Mouse (Mus musculus): Measurements from ENCODE around the gene 2210408I21Rik.

2210408I21Rik gene

GRCm38 (mm10) chr13:77514046-77514445 is 378.7 kb downstream of the 2210408I21Rik start:
- DNase-seq, result no peak

DNA sequence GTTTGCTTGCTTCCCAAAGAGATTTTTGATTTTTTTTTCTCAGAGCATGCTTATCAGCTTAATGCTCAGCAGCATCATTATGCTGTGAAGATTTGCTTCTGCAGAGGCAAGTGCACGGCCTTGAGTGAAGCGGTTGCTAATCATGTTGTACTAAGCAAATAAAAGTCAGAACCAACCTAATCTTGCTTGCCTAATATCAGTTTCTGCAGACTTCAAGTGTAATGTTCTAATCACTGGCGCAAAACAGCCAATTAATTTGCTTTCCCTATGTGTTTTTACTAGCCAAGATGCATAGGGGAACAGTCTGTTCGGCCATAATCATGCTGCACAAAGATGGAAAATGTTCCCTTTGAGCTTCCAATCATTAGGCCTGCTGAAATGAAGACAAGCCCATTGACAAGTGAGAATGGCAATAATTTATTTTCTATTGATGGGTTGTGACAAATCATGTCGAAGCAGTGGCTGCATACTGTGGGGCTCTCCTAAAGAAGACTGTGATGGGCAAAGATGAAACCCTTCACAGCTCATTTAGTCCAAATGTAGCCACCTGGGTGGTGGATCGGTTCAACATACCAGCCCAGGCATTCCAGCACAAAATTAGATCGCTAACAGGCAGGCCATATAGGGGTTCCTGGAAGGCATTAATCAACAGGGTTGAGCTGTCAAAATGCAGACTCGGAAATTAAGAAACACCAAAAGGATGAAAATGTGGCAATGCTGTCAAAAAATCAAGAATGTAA is 393.8 kb downstream of the 2210408I21Rik start:
- no peak for DNase-seq

GRCm38 (mm10) chr13:77529760-77530159 is 394.4 kb downstream of the 2210408I21Rik start:
- DNase-seq, result no peak

DNA sequence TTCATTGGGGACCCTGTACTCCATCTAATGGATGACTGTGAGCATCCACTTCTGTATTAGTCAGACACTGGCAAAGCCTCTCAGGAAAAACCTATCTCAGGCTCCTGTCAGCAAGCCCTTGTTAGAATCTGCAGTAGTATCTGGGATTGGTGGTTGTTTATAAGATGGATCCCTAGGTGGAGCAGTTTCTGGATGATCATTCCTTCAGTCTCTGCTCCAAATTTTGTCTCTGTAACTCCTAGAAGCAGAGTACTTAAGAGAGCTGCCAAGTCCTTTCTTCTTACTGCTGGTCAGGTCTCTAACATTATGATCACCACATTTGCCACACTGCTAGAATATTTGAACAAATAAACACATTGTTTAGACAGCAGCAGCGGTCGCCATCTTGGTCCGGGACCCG is 402.1 kb downstream of the 2210408I21Rik start:
- DNase-seq, result no peak

- no peak for DNase-seq
Measured at GRCm38 (mm10) chr13:77547486-77548385, 412.4 kb downstream of the 2210408I21Rik start.

DNA sequence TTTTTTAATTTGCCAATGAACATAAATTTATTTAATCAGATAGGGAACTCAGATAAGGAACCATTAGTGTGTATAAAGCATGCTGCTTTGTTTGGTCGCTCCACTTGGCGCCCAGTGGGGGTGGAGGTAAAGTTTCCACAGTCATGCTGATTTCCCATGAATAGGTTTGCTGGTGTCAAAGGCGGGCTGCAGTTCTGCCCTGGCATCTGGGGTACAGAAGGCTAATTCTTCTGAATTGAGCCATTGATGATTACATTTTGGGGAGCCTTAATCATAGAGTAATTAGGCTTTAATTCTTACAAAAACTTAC is 413.0 kb downstream of the 2210408I21Rik start:
- DNase-seq, result no peak

DNA sequence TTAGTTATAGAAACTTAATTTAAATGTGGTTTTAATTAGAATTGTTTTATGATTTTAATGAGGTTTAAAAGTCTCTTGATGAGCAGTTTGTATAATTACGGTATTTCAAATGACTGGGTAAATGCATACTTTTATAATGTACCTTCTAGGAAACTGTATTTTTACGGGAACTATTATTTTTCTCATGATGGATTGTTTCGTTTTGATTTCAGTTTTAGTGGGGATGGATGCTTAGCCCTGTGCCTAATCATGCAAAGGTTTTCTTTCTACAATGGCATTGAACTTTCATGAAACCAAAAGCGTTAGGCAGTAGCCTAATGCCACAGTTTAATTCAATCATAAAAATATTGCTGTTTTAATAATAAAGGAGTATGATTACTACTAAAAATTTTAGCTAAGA is 413.4 kb downstream of the 2210408I21Rik start:
- no peak for DNase-seq

DNA sequence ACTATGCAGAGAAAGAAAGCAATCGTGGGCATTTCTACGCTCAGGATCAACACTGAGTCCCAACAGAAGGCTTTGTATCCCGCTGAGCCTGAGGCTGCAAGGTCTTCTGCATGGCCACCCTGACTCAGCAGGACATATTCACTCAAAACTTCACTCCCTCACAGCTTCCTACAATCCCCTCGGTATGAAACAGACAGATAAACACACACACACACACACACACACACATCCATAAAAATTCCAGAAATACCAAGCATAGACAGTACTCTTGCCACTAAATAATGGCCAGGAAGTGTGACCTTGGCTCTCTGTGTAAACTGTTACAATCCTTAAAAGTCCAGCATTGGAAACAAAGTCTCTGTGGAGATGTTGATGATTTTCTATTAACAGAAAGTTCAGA is 458.7 kb downstream of the 2210408I21Rik start:
- no peak for DNase-seq

DNA sequence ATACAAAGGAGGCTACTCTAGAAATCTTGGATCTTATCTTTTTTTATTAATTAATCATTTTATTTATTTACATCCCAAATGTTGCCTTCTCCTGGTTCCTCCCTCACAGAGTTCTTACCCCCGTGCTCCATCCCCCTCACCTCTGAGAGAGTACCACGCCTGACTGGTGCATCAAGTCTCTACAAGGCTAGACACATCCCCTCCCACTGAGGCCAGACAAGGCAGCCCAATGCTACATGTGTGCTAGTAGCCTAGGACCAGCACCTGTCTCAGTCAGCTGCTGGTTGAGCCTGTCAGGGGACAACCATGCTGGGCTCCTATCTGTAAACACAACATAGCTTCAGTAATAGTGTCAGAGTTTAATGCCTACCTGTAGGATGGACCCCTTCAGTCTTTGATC is 480.0 kb downstream of the 2210408I21Rik start:
- no peak for DNase-seq

All from lung, postnatal 36 days (tissue).